Mouse (Mus musculus) megakaryocyte-erythroid progenitor cell, adult 5 weeks (primary cell): ENCODE data around the gene Gm20605. TPM values are rescaled to one million over a fixed set of nuclear protein-coding genes. Genes with fewer than 3 reads are reported as not detected.

Experiments used
- polyA plus RNA-seq: library from polyadenylated mRNA; stranded (reverse); fragments of >175 nt; gene quantifications from 2 replicates; pipeline ENCODE4 v1.2.3, GENCODE M21; 2012

The Gm20605 gene
- polyA plus RNA-seq: 18.6 and 26.8 TPM in 2 replicates

DNA sequence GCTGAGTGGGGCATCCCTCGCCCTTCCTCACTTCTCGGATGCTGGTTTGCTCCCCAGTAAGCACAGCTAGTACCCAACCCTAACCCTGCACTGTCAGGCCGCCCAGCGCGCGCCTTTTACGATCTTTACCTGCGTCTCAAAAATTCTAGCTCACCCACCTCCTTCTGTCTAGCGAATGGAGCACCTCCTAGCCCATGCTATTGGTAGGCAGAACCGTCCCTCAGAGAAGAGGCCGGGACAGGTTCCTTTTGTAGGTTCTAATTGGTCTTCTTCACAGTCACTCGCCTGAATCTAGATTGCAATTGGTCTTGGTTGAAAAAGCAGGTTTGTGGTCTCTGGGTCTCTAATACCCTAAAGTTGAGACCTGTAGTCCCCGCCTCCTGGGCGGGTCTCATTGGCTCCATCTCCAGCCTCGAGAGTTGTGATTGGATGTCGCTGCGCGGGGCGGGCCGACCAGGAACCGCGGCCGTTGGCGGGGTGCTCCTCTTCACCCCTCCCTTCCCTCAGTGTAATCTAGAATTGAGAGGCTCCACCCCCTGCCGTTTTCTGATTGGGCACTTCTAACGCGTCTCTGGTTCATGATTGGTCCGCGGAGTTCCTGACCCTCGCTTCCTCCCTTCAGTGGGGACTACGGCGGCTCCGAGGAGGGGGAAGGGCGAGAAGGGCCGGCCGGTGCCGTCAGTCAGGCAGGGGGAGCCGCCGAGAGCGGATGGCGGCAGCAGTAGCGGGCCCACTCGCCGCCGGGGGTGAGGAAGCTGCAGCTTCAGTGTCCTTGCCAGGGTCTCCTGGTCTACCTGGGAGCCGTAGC, at the start of gene Gm20605, which contains the start of the genes Fbxo24 and Lrch4:
Gene Gm20605, plus strand, starts transcription at position 678 of the 808 bp plus-strand sequence.
Gene Fbxo24, minus strand, starts transcription at position 505 of the 808 bp plus-strand sequence.
Gene Lrch4, plus strand, starts transcription at position 624 of the 808 bp plus-strand sequence.

DNA sequence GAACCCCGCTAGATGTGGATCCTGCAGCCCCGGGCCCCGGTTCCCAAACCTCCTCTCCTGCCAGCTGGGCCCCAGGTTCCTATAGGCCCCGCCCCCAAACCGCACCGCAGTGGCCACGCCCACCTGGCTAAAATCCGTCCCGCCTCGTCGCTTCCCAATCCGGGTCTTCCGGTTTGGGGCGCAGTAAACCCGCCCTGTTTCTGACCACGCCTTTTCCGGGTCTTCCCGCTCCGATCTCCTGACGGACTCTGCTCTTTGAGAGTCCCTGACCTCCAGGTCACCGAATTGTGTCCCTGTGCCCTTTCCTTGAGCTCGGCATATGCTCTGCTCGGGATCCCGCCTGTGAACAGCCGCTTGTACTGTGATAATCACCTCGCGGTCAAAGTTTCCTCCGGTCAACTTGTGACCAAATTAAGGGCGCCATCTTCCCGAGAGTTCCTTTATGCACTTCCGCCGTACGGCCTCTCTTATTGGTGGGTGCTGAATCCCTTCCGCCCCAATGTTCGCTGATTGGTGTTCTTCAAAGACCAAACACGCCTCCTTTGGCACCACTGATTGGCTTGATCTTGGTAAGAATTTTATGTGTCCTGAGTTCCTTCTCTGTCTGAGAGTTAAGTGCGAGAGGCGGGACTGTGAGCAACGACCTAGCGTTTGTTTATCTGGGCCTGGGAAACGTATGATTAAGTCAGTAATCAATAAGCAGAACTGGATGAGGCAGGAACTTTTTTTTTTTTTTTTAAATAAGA, 28.2 kb upstream of the Gm20605 start, which contains the start of gene Mospd3:
Gene Mospd3, minus strand, starts transcription at position 440 of the 746 bp plus-strand sequence.

GRCm38 (mm10) chr5:137613550-137613949, 15.4 kb upstream of the Gm20605 start, which contains the start of gene Pcolce:
Gene Pcolce, minus strand, starts transcription at chr5:137613784.

DNA sequence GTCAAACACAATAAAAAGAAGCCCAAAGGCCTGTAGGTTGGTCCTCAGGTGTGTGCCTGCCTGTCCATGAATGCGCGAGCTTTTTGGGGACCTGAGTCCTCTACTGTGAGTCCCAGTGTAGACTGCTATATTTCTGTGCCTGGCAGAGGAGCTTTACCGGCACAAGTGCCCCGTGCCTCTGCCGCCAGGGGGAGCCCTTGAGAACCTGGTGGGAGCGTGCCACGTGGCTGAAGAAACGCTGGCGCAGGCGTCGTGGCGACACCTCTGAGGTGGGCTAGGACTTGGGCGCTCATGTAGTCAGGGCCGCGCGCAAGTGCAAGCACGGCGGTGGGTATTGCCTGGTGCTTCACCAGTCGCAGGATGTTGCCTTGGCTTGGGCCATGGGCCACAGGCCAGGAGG, 12.1 kb downstream of the Gm20605 start, which contains the start of gene Sap25:
Gene Sap25, plus strand, starts transcription at position 281 of the 400 bp plus-strand sequence.

DNA sequence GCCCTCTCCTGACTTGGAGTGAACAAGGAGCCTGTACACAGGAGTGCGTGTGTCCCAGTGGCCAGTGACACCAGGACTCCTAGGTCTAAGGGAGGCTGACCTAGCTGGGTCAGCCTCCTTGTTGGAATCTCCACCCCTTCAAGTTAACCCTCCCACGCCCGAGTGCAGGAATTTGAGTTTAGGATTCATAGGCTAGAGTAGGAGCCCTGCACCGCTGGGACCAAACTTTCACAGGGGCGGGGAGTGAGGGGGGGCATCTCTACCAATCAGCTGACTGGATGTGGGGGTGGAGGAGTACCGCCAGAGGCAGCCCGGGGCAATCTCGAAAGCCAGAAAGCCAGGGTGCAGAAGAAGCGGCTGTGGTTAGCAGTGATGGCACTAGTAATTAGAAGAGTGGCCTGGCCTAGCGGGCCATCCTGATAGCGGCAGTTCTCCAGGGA, 16.7 kb downstream of the Gm20605 start, which contains the start of gene Irs3:
Gene Irs3, minus strand, starts transcription at position 63 of the 440 bp plus-strand sequence.

GRCm38 (mm10) chr5:137684294-137685123, 55.5 kb downstream of the Gm20605 start, which contains the start of gene Agfg2:
Gene Agfg2, minus strand, starts transcription at chr5:137684726.

Other genes starting within 250 kb of the Gm20605 start
- 0.42 and 0.71 TPM in 2 replicates for gene Zan, start 152.1 kb upstream of the Gm20605 start, polyA plus RNA-seq
- gene Pop7, start 126.7 kb upstream of the Gm20605 start, polyA plus RNA-seq: 69.8 and 82.0 TPM in 2 replicates
- 59.1 and 84.0 TPM in 2 replicates for gene Gigyf1, start 110.6 kb upstream of the Gm20605 start, polyA plus RNA-seq
- gene Epo, start 95.9 kb upstream of the Gm20605 start, polyA plus RNA-seq: not detected in 2 replicates
- 450 and 452 TPM in 2 replicates for gene Gnb2, start 95.7 kb upstream of the Gm20605 start, polyA plus RNA-seq
- not detected in 2 replicates for gene Actl6b, start 75.7 kb upstream of the Gm20605 start, polyA plus RNA-seq
- gene Tfr2, start 59.3 kb upstream of the Gm20605 start, polyA plus RNA-seq: 55.7 and 82.0 TPM in 2 replicates
- gene Mospd3, start 28.1 kb upstream of the Gm20605 start, polyA plus RNA-seq: 827 and 993 TPM in 2 replicates
- gene Pcolce, start 15.4 kb upstream of the Gm20605 start, polyA plus RNA-seq: 0.17 and 0.50 TPM in 2 replicates
- 0.11 TPM in 1 of 2 replicates, not detected in the other for gene Fbxo24, start 173 bp upstream of the Gm20605 start, polyA plus RNA-seq
- 245 and 269 TPM in 2 replicates for gene Lrch4, start 54 bp upstream of the Gm20605 start, polyA plus RNA-seq
- gene Sap25, start 12.2 kb downstream of the Gm20605 start, polyA plus RNA-seq: 86.6 and 124 TPM in 2 replicates
- 0.06 TPM in 1 of 2 replicates, not detected in the other for gene Irs3, start 16.5 kb downstream of the Gm20605 start, polyA plus RNA-seq
- 37.4 and 40.4 TPM in 2 replicates for gene Agfg2, start 55.6 kb downstream of the Gm20605 start, polyA plus RNA-seq
- 1.3 and 1.8 TPM in 2 replicates for gene Nyap1, start 112.4 kb downstream of the Gm20605 start, polyA plus RNA-seq
- 412 and 464 TPM in 2 replicates for gene Tsc22d4, start 116.6 kb downstream of the Gm20605 start, polyA plus RNA-seq
- 120 and 122 TPM in 2 replicates for gene Ppp1r35, start 149.7 kb downstream of the Gm20605 start, polyA plus RNA-seq
- gene Mepce, start 158.5 kb downstream of the Gm20605 start, polyA plus RNA-seq: 186 TPM in 2 replicates
- 1.2 and 2.1 TPM in 2 replicates for gene Zcwpw1, start 158.6 kb downstream of the Gm20605 start, polyA plus RNA-seq
- 1.6 and 2.4 TPM in 2 replicates for gene Pilra, start 207.1 kb downstream of the Gm20605 start, polyA plus RNA-seq
- 0.87 and 0.90 TPM in 2 replicates for gene Pilrb1, start 228.9 kb downstream of the Gm20605 start, polyA plus RNA-seq
- 1.6 and 1.9 TPM in 2 replicates for gene Pilrb2, start 242.6 kb downstream of the Gm20605 start, polyA plus RNA-seq